Mouse (Mus musculus) megakaryocyte, embryonic 14.5 days (primary cell): ENCODE data around the gene Pef1.

ENCODE experiments used
- FLI1 ChIP-seq: IDR thresholded peaks from 2 replicates; pipeline ENCODE4 v1.6.1; 2012; ENCODE audit warnings: low read length, inconsistent platforms, mixed read lengths
- GATA1 ChIP-seq: IDR thresholded peaks from 3 replicates; pipeline ENCODE4 v1.6.1; 2012; ENCODE audit warnings: mixed read lengths, low read length, inconsistent platforms, borderline replicate concordance

- TF ChIP-seq GATA1 (no peak), FLI1 (no peak)
Observed at GRCm38 (mm10) chr4:130171951-130172765, 69.8 kb downstream of the Pef1 start.
